Mouse (Mus musculus) erythroblast, embryonic 14.5 days (primary cell): ENCODE measurements around the gene Pcdh7. TPM values are rescaled to one million over a fixed set of nuclear protein-coding genes. Genes with fewer than 3 reads are reported as not detected.

Experiments used
- H3K27me3 ChIP-seq: 2 replicates; pipeline ENCODE4 v1.6.1; 2012; ENCODE audit warnings: inconsistent platforms; ENCODE audit not compliant: control insufficient read depth
- H3K36me3 ChIP-seq: 2 replicates; pipeline ENCODE4 v1.6.1; 2012; ENCODE audit warnings: mild to moderate bottlenecking, inconsistent platforms; ENCODE audit not compliant: control insufficient read depth
- H3K4me1 ChIP-seq: 2 replicates; pipeline ENCODE4 v1.6.1; 2012; ENCODE audit warnings: inconsistent platforms; ENCODE audit not compliant: control insufficient read depth
- H3K4me3 ChIP-seq: replicated peaks from 2 replicates; pipeline ENCODE3; 2012; ENCODE audit warnings: moderate library complexity, mild to moderate bottlenecking, inconsistent platforms
- H3K9me3 ChIP-seq: 2 replicates; pipeline ENCODE4 v1.6.1; 2012; ENCODE audit warnings: low read length, inconsistent platforms, mixed read lengths; ENCODE audit not compliant: control insufficient read depth
- GATA1 ChIP-seq: IDR thresholded peaks from 2 replicates; pipeline ENCODE4 v1.6.1; 2012; ENCODE audit warnings: low read length, inconsistent platforms, mixed read lengths
- TAL1 ChIP-seq: IDR thresholded peaks from 3 replicates; pipeline ENCODE4 v1.6.1; 2012; ENCODE audit warnings: low read length, inconsistent platforms, mixed read lengths
- polyA plus RNA-seq: library from polyadenylated mRNA; stranded (reverse); fragments of >175 nt; gene quantifications from 2 replicates; pipeline ENCODE4 v1.2.3, GENCODE M21; 2012

Pcdh7 gene
- polyA plus RNA-seq, 1 experiment = 0.01 TPM

DNA sequence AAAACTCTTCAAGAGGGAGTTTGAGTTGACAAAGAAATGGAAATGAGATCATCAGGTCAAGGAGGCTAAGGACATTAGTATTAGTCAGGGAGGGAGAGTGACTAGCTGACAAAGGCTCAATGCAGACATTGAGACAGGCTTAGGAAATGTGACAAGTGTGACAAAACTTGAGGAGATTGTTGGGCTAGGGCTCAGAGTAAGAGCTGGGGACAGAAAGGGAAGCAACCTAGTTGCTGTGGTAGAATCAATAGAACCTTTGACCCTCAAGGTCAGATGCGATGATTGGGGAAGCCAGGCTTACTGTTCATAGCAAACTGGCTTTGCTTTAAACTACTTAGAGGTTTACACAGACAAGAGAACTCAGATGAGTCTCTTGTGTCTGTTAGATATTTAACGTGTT, 303.6 kb downstream of the Pcdh7 start:
- Histone ChIP-seq H3K9me3 (no peaks in the 10 kb centered on the region), H3K4me3 (no peak overlapping the region), H3K4me1 (no peaks in the 10 kb centered on the region), H3K36me3 (no peaks in the 10 kb centered on the region), H3K27me3 (no peaks in the 10 kb centered on the region)
- no peak for TF ChIP-seq GATA1
- TF ChIP-seq TAL1 = no peak

DNA sequence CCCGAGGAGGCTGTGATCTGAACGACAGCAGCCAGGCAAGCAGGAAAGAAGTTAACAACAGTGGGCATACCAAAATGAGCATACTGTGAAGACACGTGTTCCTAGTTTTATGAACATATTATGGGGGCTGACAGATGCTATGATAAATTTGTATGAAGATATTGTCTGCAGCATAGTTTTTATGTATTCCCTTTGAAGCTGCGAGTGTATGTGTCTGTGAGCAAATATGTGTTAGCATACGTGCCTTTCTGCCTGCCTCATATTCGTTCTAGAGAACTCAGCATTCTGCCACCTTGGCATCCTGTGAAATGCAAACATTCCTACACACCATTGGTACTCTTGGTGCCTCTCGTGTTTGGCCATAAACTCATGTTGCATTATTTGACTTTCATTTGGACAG, 307.4 kb downstream of the Pcdh7 start:
- H3K4me1 ChIP-seq = no peaks in the 10 kb centered on the region
- TF ChIP-seq TAL1 (no peak), GATA1 (no peak)
- no peak overlapping the region for H3K4me3 ChIP-seq
- H3K27me3 ChIP-seq = no peaks in the 10 kb centered on the region
- no peaks in the 10 kb centered on the region for H3K9me3 ChIP-seq
- H3K36me3 ChIP-seq = no peaks in the 10 kb centered on the region

DNA sequence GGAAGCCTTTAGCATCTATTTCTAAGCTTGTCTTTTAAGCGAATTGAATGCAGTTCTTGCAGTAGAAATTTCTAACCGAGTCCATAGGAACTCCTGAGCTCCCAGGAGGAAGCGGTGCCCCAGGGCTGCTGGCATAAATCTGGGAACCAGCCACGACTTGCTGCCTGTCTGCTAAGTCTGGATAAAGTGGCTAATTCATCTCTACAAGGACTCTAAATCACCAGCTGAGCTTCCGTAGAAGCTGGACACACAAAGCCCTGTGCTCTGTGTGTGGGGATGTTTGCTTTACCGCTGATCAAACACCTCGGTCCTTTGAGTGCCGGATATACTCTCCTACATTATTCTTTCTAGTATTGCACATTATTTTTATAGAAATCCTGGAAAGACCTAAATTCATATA, 308.0 kb downstream of the Pcdh7 start:
- H3K27me3 ChIP-seq = no peaks in the 10 kb centered on the region
- no peaks in the 10 kb centered on the region for H3K9me3 ChIP-seq
- H3K36me3 ChIP-seq = no peaks in the 10 kb centered on the region
- TF ChIP-seq TAL1 = no peak
- no peak for TF ChIP-seq GATA1
- H3K4me1 ChIP-seq = no peaks in the 10 kb centered on the region
- no peak overlapping the region for H3K4me3 ChIP-seq

DNA sequence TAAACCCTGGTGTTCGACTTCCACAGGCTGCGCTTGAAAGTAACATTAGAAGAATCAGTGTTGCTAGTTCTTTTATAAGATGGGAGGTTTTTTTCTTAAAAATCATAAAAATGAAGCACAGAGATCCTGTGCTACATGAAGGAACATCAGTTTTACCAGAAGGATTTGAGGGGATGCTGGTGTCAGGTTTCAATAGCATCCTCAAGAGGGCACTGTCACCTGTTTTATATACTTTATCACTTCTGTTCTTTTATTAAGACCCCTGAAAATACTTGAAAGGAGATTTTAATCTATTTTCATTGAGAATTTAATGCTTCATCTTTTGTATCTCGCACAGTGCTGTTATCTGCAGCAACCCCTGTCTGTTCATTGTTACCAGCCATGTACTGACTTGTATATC, 322.1 kb downstream of the Pcdh7 start:
- no peaks in the 10 kb centered on the region for H3K36me3 ChIP-seq
- no peak for TF ChIP-seq TAL1
- TF ChIP-seq GATA1 = no peak
- no peaks in the 10 kb centered on the region for H3K9me3 ChIP-seq

DNA sequence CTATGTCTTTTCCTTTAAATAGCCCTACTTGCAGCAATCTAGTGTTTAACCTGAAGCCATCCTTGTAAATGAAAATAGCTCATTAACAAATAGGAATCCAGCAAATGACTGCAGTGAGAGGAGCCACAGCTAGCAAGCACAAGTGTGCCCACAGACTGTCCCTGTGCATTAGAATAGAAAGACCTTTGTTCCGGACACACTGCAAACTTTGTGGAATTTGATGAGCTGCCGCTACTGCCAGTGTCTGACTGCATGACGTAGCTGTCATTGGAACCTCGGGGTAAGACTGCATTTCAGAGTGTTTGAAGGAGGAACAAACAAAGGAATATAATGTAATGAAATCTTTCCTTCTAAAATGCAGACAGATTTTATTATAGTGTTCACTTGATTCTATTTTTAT, 326.4 kb downstream of the Pcdh7 start:
- TF ChIP-seq GATA1 (no peak), TAL1 (no peak)
- Histone ChIP-seq H3K4me3 (no peak overlapping the region), H3K36me3 (no peaks in the 10 kb centered on the region), H3K4me1 (no peaks in the 10 kb centered on the region), H3K27me3 (no peaks in the 10 kb centered on the region), H3K9me3 (no peaks in the 10 kb centered on the region)

More for the DNA sequence above, 322.1 kb downstream of the Pcdh7 start:
- H3K27me3 ChIP-seq = no peaks in the 10 kb centered on the region
- H3K4me1 ChIP-seq = no peaks in the 10 kb centered on the region
- H3K4me3 ChIP-seq = no peak overlapping the region

DNA sequence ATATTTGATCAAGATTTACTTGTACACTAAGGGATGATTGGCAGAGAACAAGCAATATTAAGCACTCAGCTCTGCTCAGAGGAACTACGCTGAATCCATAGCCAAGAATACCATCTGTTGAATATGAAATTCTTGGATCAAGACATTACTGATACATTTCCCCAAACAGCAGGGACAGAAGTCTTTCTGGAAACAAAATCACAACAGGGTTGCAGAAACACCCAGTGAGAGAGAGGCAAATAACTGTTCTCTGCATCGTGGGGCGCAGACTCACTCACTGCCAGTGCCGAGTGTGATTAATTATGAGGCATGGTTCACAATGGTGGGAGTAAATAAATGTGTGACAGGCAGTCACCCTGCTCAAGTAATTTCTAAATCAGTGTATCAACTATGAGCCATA, 363.3 kb downstream of the Pcdh7 start:
- Histone ChIP-seq H3K36me3 (no peaks in the 10 kb centered on the region), H3K27me3 (no peaks in the 10 kb centered on the region), H3K9me3 (no peaks in the 10 kb centered on the region), H3K4me1 (no peaks in the 10 kb centered on the region), H3K4me3 (no peak overlapping the region)
- TF ChIP-seq GATA1 = no peak
- TF ChIP-seq TAL1 = no peak

DNA sequence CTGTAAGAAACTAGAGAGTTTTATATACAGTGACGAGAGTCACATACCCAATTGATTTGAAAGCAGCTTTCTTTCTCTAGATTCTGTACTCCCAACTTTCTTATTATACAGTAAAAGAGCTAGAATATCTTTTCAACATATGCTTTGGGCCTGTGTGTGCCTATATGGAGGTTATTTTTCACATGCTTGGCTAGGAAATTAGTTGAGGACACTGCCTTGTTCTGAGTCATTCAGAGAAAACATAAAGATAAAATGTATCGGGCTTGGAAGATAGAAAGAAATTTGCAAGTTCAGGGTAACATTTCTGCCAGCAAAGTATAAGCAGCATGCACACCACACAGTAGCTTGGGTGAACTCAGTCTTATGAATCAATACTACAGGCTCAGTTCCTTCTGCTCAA, 364.5 kb downstream of the Pcdh7 start:
- H3K27me3 ChIP-seq = no peaks in the 10 kb centered on the region
- no peak overlapping the region for H3K4me3 ChIP-seq
- no peaks in the 10 kb centered on the region for H3K36me3 ChIP-seq
- no peak for TF ChIP-seq GATA1
- TF ChIP-seq TAL1 = no peak
- no peaks in the 10 kb centered on the region for H3K4me1 ChIP-seq
- H3K9me3 ChIP-seq = no peaks in the 10 kb centered on the region

DNA sequence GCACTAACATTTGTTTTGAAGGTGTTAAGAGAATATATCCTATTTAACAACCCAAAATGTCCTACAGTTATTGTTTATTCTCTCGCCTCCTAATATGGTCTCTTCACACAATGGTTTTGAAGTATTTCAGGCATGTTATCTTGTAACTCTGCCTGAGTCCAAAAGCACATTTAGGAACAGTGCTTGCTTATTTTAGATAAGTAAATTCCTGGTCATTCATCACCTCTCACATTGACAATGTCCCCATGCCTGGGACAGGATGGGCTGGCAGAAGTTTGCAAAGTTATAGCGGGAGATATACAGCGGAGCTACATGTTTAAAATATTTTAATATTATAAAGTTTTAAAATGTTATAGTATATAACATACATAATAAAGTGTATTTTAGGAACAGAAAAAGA, 365.3 kb downstream of the Pcdh7 start:
- H3K36me3 ChIP-seq = no peaks in the 10 kb centered on the region
- no peaks in the 10 kb centered on the region for H3K9me3 ChIP-seq
- no peak overlapping the region for H3K4me3 ChIP-seq
- no peaks in the 10 kb centered on the region for H3K4me1 ChIP-seq
- H3K27me3 ChIP-seq = no peaks in the 10 kb centered on the region
- TF ChIP-seq GATA1 (no peak), TAL1 (no peak)

DNA sequence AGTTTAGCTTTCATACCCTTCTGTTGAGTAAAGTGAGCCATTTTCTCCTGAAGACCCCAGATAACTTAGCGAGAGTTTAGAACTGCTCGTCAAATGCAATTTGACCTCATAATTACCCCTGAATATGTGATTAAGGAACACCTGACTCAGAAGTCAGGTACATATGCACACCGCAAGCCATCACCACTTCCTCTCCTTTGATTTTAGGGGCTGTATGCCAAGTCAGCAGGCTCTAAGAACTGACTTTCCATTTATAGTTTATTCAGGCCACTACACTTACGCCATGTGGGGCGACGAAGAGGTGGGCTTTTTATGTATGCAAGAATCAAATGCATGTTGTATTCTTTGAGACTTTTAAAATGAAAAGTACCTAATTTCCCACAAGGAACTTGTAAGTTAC, 366.2 kb downstream of the Pcdh7 start:
- H3K4me3 ChIP-seq = no peak overlapping the region
- no peaks in the 10 kb centered on the region for H3K27me3 ChIP-seq
- no peaks in the 10 kb centered on the region for H3K4me1 ChIP-seq
- TF ChIP-seq GATA1 = no peak
- TF ChIP-seq TAL1 = no peak
- no peaks in the 10 kb centered on the region for H3K36me3 ChIP-seq
- H3K9me3 ChIP-seq = no peaks in the 10 kb centered on the region

DNA sequence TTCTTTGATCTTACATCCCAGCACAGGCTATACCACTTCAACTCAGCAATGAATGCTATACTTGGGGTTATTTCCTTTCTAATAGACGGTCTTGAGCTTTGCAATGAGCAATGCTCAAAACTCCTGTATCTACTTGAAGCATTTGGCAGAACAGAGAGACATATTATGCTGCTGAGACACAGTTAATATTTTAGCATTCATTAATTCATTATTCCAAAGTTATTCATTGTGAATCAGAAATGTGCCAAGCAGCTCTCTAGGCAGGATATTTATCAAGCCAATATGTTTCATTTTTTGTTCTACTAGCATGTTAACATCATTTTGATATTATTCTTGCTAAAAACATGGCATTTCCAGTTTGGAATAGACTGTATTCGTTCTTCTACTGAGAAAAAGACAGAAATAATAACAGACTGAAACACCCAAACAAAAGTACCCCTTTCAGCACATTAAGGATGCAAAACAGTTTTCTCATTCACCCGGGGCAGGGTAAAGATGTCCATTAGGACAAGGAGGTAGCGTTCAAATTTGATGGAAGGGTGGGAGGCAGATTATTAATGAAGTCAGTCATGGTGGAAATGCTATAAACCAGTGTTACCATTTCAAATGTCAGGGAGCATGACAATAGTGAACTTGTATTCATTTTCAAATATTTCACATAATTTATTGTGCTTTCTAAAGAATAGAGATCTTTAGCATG, 391.0 kb downstream of the Pcdh7 start:
- no peaks in the 10 kb centered on the region for H3K36me3 ChIP-seq
- no peaks in the 10 kb centered on the region for H3K27me3 ChIP-seq
- TF ChIP-seq TAL1 (no peak), GATA1 (no peak)
- H3K4me1 ChIP-seq = no peaks in the 10 kb centered on the region
- no peak overlapping the region for H3K4me3 ChIP-seq
- H3K9me3 ChIP-seq = no peaks in the 10 kb centered on the region
